Mouse (Mus musculus): ENCODE data around the gene Ddn.

The Ddn gene

DNA sequence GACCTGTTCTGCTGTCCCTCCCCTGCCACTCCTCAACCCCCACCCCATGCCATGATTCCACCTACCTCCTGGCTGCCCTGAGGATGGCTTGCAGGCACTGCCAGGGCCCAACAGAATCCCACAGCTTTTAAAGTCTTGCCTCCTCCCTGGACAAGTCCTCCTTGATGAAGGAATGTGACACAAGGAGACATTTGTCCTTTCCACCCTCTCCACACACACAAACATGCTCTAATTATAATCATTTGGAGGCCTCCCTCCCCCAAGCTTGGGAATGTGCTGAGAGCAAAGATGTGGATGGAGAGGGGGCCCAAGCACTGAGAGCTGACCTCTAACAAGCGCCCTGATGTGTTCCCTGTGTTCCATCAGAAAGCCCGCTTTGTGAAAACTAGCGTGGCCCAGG, at the start of gene Ddn:
Gene Ddn, minus strand, starts transcription at position 101 of the 400 bp plus-strand sequence.
- no peak for DNase-seq (ENCODE audit: low read depth, low spot score)

DNA sequence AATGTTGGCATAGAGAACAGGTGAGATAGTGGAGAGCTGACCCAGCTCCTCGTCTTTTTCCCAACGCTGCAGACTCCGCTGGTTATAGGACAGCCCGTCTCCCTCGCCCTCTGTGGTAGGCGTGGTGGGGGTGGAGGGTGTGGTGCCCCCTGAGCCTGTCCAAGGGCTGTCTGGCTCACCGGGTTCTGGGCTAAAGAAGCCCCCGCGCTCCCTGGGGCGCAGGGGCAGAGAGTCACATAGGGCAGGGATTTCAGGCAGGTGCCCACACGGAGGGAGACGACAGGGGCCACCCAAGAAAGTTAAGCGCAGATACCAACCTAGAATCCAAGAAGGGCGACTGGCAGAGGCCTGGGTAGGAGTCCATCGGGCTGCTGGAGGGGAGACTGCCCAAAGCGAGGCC, 44.9 kb upstream of the Ddn start:
- DNase-seq (ENCODE audit: low read depth, low spot score): no peak

DNA sequence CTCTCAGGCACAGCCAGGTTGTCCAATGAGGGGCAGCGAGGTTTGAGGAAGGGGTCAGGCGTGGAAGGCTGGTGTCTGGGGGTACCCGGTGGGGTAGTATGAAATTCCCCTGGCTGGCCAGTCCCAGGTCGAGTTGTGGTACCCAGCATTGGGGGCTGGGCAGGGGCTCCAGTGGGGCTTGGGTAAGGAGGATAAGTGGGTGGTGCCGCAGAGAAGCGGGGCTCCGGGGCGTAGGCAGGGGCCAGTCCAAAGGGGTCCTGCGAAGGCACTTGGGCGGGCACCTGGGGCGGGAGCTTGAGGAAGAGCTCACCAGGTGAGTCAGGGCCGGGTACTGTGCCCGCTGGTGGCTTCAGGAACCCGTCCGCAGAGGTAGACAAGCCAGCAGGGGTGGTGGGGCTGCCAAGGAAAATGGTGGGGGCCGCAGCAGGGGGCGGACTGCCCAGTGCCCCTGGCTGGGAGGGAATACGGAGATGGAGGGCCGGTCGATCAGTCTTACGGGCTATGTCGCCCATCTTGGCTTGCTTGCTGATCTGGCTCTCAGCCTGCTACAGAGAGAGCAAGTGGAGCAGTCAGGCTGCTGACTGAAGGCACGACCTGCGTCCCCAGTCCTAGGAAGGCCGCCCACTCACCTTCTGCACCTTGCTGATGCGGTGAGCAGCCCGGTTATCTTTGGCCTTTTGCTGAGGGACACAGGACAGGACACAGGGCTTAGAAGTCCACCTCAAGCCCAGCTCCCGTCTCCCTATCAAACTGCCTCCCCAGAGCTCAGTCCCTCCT, 44.1 kb upstream of the Ddn start:
- DNase-seq (ENCODE audit: low read depth, low spot score): no peak

DNA sequence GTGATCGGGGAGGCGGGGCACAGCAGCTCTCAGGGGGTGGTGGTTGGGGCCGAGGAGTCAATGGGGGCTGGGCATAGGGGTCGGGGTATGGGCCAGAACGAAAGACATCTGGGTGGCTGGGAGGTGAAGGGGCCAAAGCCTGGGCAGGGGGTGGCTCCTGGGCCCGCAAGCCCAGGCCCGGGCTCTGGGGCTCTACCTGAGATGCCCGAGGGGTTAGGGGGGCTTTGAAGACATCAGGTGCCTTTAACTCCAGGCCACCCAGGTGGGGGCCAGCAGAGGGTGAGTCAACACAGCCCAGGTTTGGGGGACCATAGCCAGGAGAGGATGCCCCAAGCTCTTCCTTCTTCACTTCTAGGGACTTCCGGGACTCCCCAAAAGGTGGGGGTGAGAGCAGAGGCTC, 43.4 kb upstream of the Ddn start:
- no peak for DNase-seq (ENCODE audit: low read depth, low spot score)

DNA sequence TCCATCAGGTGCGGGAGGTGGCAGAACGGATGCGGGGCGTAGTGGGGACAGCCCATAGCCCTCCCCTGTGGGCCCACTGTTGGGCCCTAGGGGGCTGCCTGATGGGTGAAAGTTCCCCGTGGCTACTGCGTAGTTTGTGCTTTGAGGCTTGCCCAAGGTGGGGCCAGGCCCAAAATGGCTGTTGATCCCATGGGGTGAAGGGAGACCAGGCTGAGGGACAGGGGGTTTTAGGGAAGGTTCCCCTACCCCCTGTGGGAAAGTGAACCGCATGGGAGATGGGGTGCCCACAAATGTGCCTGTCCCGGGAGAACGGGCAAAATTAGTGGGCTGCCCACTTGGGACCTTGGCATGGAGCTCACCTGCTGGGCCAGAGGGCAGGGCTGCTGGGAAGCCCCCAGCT, 42.8 kb upstream of the Ddn start:
- no peak for DNase-seq (ENCODE audit: low read depth, low spot score)

DNA sequence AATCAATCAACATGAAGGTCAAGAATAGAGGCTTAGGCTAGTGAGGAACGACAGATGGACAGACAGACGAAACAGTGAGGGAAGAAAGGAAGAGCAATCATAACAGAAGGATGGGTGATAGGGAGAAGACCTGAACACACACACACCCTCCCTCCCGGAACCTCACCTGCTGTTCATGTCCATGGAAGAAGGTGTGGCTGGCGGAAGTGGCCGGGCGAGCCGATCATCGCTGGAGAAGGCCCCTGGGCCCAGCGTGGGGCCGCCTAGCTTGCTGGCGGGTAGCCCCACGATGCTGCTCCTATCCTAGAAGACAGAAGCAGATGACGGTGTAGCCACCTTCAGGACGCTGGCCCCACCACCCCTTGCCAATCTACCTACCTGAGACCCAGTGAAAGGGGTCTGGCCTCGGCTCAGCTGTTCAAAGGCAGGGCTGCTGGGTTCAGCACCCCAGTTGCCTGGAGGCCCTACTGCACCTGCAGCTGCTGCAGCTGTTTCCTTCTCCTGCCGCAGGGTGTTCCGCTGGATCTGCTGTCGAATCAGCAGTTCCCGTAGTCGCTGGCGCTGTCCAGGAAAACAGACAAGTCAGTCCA, 42.0 kb upstream of the Ddn start:
- no peak for DNase-seq (ENCODE audit: low read depth, low spot score)

DNA sequence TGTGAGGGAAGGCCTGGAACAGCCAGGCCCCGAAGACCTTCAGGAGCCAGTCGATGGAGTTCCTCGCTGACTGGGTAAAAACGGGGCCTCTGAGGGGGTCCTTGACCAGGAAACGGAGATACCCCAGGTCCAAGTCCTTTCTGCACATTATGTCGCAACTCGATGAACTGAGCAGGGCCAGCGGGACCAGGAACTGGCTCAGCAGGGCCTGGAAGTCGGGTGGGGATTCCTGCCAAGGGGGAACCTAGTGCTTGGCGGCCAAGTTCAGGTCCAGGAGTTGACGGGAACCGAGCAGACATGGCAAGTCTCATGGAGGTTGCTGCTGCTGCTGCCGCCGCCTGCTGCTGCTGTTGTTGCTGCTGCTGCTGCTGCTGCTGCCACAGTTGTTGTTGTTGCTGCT, 41.4 kb upstream of the Ddn start:
- no peak for DNase-seq (ENCODE audit: low read depth, low spot score)

DNA sequence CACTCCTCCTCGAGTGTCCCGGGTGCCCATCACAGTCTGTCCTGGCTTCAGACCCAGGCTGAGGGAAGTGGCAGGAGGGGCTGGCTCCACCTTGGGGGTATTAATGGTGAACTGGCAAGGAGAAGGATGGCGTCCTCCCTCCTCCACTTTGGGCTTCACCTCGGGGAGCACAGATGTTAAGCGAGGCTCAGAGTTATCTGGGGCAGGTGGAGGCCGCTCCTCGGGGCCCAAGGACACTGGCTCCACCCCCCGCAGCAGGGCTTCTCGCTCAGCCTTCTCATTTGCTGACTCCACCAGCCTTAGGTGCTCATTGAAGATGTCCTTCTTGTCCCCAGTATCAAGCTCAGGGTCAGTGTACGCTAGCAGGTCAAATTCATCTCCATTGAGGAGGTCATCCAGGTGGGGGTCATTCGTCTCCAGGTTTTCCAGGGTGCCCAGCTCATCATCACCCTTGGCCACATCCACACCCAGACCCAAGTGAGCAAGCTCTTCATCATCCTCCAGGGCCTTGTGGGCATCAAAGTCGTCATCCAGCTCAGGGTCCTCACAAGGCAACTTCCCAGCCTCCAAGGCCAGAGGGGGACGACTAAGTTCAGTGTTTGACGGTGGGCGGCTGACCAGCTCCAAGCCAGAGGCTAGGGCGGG, 40.8 kb upstream of the Ddn start:
- no peak for DNase-seq (ENCODE audit: low read depth, low spot score)

DNA sequence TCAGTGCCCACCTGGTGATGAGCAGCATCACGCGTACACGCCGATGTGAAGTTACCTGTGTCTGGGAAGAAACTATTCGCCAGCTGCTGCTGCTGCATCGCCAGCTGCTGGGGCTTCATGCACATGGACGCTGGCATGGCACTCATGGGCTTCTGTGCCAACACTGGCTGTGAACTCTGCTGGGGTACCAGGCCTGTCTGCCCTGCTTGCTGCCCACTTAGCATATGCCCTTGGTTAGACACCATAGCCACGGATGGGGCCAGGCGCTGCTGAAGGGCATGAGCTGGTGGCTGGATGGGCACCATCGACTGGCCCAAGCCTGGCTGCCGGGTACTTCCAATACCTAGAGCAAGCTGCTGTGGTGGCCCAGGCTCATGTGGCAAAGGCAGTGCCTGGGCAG, 39.9 kb upstream of the Ddn start:
- DNase-seq (ENCODE audit: low read depth, low spot score): no peak

DNA sequence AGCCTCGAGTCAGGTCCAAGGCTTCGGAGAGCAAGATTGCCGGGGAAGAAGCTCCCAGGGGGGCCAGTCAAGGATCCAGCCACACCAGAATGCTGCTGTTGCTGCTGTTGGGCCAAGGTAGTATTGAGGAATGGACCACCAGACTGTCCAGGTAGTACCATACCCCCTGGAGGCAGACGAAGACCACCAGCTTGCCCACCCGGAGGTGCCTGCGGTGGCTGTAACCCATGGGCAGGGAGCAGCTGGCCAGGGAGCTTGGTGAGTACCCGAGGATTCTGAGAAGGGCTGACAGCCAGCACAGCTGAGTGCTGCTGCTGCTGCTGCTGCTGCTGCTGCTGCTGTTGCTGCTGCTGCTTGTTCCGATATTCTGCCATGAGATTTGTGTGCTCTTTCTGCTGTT, 36.9 kb upstream of the Ddn start:
- DNase-seq (ENCODE audit: low read depth, low spot score): no peak

DNA sequence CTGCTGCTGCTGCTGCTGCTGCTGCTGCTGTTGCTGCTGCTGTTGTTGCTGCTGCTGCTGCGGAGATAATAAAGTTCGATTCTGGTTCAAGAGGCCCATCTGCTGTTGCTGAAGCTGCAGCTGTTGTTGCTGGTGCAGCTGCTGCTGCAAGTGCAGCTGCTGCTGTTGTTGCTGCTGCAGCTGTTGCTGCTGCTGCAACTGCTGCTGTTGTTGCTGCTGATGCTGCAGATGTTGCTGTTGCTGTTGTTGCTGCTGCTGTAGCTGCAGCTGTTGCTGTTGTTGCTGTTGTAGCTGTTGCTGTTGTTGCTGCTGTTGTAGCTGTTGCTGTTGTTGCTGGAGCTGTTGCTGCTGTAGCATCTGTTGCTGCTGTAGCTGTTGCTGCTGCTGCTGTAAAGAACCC, 35.9 kb upstream of the Ddn start:
- DNase-seq (ENCODE audit: low read depth, low spot score): no peak

- no peak for DNase-seq (ENCODE audit: low read depth, low spot score)
Observed at GRCm38 (mm10) chr15:98843595-98844223, 34.4 kb upstream of the Ddn start.

DNA sequence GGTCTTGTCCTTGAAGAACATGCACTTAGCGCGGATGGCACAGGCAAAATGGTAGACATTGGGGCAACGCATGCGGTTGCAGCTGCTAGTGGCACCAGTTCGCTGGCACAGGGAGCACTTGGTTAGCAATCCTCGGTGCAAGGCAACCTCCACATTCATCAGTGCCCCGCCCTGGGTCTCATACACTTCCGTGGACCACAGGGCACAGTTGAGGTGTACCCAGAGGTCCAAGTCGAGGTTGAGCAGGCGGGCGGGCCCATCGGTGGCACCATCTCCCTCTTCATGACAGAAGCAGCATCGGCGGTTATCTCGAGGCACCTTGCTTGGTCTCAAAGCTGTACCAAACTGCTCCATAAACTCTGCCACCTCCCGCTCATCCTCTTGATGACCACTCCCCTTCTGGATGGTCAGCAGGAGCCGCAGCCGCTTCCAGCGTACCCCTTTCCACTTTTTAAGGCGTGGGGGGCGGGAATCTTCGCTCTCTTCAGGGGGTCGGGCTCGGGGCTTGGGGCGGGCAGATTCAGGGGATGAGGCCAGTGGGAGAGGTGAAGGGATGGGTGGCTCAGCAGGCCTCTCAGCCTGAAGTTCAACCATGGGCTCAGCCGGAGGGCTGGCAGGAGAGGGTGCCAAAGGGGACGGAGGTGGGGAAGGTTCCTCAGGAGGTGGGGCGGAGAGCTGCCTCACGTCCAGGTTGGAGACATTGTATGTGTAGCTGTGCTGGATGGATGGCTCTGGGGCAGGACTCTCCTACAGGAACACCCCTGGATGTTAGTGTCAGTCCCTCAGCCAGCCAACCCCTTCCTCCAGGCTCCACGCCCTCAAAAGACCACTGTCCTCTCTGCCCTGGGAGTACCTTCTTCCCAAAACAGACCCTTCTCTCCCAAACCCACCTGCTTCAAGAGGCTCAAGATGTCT, 30.6 kb upstream of the Ddn start:
- DNase-seq (ENCODE audit: low read depth, low spot score): no peak

GRCm38 (mm10) chr15:98839161-98839560, 29.9 kb upstream of the Ddn start:
- DNase-seq (ENCODE audit: low read depth, low spot score): no peak

- DNase-seq (ENCODE audit: low read depth, low spot score): no peak
Observed at GRCm38 (mm10) chr15:98837743-98838103, 28.4 kb upstream of the Ddn start.

- DNase-seq (ENCODE audit: low read depth, low spot score): no peak
Observed at GRCm38 (mm10) chr15:98837006-98837742, 27.9 kb upstream of the Ddn start.

- DNase-seq (ENCODE audit: low read depth, low spot score): no peak
Observed at GRCm38 (mm10) chr15:98835291-98835690, 26.0 kb upstream of the Ddn start.

DNA sequence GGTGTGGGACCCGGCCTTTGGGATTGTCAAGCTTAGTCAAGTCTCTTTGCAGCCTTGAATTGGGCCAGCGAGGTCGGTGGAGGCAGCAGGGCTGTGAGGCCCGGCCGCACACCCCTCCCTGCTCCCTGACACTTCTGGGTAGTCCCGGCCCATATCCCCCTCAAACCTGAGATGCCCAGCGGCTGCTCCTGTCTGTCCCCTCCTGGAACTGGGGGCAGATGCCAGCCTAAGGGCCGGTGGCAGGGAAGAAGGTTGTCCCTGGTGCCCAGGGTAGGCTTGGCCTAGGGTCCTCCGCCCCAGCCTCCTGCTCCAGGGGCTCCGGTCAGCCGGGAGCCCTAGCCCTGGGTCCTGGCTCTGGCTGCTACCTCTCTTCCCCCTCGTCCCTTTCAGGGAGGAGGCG, 24.8 kb upstream of the Ddn start:
- no peak for DNase-seq (ENCODE audit: low read depth, low spot score)

GRCm38 (mm10) chr15:98833281-98833680, 24.0 kb upstream of the Ddn start:
- DNase-seq (ENCODE audit: low read depth, low spot score): no peak

GRCm38 (mm10) chr15:98832161-98833058, 23.1 kb upstream of the Ddn start:
- peak; percentile 82 for DNase-seq (ENCODE audit: low read depth, low spot score)

All from CD4-positive, CD25-positive, alpha-beta regulatory T cell, adult 2 months (primary cell).